Mouse (Mus musculus) kidney, postnatal 36 days (tissue): ENCODE data around the gene Adgrl3.

ENCODE experiments used
- DNase-seq, 2 experiments: peaks; one replicate each; pipeline ENCODE4 v3.0.0; 2021 to 2022; ENCODE audit warnings: mixed read lengths in 2 of 2

The Adgrl3 gene

GRCm38 (mm10) chr5:81019590-81020254, at the start of gene Adgrl3:
Adgrl3 (plus strand) TSS chr5:81020138.
- peak; percentile 12 to 52 for DNase-seq

DNA sequence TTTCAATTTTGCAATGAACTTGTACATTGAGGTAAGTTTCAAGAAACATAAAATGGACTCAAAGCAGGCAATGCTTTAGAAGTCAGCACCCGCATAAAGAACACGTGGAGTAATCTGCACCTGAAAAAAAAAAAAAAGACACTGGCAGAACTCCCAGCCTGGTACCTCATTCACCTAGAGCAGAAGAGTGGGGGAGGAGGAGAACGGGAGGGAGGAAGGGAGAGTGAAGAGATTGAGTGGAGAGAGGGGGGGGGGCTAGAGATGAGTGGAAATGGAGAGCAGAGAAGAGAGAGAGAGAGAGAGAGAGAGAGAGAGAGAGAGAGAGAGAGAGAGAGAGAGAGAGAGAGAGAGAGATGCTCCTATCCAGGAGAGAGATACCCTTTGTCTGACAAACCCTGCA, 772 bp upstream of the Adgrl3 start:
- no peak for DNase-seq

- peak; percentile 41 to 57 for DNase-seq
These were observed 505 bp downstream of the Adgrl3 start for GRCm38 (mm10) chr5:81020281-81021005.

GRCm38 (mm10) chr5:81021006-81021320, 1.0 kb downstream of the Adgrl3 start:
- DNase-seq = no peak

DNA sequence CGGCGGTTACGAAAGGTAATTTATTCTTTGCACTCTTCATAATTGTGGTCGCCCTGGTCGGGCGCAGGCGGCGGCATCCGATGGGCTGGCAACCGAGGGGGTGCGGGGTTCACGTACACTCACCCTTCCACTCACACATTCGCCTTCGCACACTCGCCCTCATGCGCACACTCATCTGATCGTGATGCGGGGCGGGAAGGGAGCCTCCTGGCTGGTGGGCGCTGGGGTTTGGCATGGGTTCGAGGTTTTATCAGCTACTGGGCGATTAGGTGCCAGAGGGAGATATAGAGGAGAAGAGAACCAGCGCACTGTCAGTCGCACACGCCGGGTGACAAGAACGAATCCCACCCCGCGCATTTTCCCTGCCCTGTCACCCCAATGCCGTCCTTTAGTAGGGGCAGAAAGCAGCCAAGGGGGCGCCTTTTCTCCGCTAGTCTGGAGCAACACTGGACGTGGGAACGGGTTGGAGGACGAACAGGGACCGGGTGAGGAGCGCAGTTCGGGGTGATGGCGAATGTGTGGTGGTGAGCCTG, 1.5 kb downstream of the Adgrl3 start:
- peak in 1 of 2 experiments; percentile 22 for DNase-seq

DNA sequence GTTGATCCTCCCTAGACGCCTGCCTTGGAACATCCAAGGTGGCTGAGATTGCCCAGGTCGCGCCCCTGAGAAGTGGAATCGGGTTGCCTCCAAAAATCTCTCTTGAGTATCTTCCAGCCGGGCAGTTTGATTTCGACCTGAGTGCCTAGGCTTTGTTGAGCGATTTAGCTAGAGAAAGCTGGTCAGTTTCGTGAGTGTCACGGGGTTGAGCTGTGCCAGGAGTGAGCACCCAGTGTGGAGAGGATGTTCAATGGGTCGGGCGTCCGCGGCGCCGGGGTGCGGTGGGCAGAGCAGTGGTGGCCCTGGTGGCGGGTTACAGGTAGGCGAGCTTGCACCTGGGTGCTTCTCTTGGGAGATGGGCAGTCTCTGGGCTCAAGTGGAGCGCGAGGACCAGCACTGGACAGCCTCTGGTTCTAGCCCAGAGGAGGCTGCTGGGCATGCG, 1.9 kb downstream of the Adgrl3 start:
- DNase-seq = peak in 1 of 2 experiments; percentile 3

DNA sequence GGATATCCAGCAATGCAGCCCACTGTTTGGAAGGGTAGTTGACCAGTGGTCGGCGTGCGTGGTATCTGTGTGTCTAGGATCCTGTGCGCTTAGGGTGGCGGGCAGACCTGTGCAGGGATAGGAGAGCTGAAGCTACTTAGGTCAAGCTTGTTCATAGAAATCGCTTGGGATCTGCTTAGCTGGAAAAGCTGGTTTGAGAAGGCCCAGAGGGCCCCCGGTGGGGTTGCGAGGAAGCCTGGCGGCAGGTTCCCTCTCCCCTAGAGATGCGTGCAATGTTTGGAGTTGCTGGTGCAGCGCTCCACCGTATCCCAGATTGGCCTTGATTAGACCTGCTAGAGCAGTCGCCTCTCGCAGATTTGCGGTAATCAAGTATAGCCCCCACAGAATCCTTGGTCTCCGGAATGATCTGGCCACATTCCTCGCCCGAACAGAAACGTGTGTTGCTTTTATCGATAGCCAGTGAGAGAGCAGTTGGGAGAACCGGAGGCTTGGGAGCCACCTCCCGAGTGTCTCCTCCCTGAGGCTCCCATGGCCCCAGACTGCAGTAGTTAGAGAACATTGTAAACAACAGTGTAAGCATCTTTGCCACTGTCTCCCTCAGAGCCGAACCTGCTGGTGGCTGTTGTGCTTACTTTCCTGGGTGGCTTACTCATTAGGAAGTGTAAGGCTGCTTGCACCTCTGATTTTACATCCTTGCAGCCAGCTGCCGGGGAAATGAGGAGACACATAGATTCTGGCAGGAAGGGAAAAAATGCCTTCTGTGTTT, 2.6 kb downstream of the Adgrl3 start:
- DNase-seq = peak in 1 of 2 experiments; percentile 3

DNA sequence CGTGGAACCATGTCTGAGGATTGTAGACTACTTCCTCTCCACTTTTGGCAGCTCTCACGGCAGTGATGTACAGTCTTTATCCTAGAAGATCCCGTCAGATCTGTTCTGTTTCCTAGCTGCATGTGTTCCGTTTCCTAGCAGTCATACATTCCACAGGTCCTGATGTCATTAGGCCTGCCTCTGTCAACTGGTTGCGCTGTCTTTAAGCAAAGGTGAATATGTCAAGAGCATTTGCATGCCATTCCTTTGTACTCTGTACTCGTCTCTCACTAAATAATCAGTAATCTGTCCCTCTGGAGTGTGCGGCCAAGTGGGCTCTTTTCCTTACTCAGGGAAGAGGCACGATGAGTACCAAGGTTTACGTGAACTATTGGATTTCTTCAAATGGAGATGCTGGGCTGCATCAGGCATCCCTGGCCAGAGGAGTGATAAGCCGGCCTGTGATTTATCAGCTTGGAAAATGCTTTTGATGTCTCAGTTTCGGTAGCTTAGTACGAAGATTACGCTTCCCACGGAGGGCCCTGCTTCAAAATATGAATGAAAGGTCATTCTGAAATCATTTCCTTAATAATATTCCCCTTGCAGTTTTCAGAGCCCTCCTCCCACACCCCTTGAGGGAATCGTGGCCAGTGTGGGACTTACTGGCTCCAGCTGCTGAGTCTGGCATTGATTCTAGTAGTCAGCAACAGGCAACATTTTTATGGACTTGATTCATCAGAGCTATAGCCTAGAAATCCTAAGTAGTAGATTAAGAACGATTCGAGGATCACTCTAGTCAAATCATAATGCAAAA, 4.2 kb downstream of the Adgrl3 start:
- no peak for DNase-seq

- DNase-seq = no peak
These were observed 8.9 kb downstream of the Adgrl3 start for GRCm38 (mm10) chr5:81028875-81029274.

DNA sequence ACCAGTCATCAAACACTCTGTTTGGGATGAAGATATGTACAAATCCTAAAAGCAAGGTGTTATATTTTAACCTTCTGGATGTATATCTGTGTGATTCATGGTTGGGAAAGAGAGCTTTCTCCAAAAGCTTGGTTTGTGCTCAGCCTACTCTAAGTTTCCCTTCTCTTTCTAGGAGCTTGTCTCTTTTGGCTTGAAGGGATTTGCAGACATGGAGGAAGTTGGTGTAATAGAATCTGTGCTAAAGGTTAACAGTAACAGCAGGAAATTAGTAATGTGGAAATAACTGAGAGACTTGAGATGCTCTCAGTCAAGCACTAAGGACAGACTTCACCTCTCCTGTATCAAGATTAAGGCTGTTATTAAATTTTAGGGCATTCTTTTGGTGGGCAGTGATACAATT, 17.2 kb downstream of the Adgrl3 start:
- DNase-seq = no peak

GRCm38 (mm10) chr5:81043875-81044274, 23.9 kb downstream of the Adgrl3 start:
- no peak for DNase-seq

DNA sequence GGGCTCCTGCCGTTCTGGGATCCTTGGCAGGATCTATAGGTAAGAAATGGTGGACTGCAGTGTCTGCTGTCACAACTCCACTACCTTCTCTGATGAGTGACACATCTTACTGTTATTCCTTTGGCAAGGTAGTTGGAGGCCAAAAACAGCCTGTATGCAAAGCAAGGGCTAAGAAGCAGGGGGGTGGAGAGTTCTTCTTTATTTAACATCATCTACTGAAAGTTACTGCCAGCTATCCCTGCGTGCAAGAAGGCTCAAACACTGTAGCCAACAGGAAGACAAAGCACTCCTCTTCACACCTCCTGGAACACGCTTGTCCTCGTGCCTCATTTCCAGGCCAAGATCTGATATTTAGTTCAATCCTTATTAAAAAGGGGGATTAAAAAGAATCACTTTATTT, 26.2 kb downstream of the Adgrl3 start:
- DNase-seq = no peak

GRCm38 (mm10) chr5:81054628-81055027, 34.7 kb downstream of the Adgrl3 start:
- DNase-seq = no peak

- DNase-seq = no peak
These were observed 35.3 kb downstream of the Adgrl3 start for GRCm38 (mm10) chr5:81055253-81055652.

- DNase-seq = no peak
These were observed 38.2 kb downstream of the Adgrl3 start for GRCm38 (mm10) chr5:81058122-81058521.

GRCm38 (mm10) chr5:81060950-81061349, 41.0 kb downstream of the Adgrl3 start:
- no peak for DNase-seq

DNA sequence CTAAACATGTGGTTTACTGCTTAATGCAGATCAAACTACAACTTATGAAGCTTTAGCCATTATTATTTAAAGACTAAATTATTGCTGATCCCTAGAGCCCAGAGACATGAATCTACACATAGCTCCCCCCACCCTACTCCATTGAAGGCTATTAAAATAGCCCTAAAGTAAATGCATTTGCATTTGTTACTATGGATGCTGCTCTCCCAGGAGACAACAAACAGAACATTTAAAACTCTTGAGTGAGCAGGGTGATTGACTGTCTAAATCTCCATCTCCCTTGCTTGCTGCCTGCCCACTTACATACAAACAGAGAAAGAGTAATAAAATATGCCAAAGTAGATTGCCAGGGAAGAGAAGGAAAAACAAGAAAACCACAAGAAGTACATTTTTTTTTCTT, 41.4 kb downstream of the Adgrl3 start:
- no peak for DNase-seq

GRCm38 (mm10) chr5:81064026-81064425, 44.1 kb downstream of the Adgrl3 start:
- no peak for DNase-seq

DNA sequence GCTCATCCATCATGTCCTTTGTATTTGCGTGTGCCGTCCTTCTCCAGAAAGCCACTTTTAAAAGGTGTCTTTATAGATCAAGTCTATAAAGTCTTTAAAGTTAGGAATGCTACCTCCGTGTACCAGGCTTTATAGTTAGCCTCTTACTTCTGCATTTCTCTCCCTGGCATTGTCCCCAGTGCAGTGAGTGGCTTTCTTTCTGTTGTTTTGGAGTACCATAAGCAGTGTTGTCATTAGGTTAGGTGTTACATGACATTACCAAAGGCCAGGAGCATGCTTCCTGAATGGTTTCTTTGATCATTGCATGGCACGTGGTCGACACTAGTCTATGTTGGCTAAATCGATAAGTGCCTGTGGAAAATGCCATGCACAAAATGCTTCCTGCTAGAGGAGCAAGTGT, 48.2 kb downstream of the Adgrl3 start:
- DNase-seq = no peak

GRCm38 (mm10) chr5:81068839-81069238, 48.9 kb downstream of the Adgrl3 start:
- DNase-seq = no peak

- no peak for DNase-seq
These were observed 53.0 kb downstream of the Adgrl3 start for GRCm38 (mm10) chr5:81072888-81073287.

- DNase-seq = no peak
These were observed 53.9 kb downstream of the Adgrl3 start for GRCm38 (mm10) chr5:81073875-81074274.

GRCm38 (mm10) chr5:81076377-81076776, 56.4 kb downstream of the Adgrl3 start:
- no peak for DNase-seq
